Mouse (Mus musculus) thymus, adult 2 months (tissue): ENCODE measurements around the gene Col23a1. TPM values are rescaled to one million over a fixed set of nuclear protein-coding genes. Genes with fewer than 3 reads are reported as not detected.

Source experiments
- DNase-seq: peaks from one replicate; pipeline ENCODE4 v3.0.0; 2021
- H3K27ac ChIP-seq: fragments of 200-500 bp; 2 replicates; pipeline ENCODE4 v1.5.1; 2012; ENCODE audit warnings: low read length, control low read depth; ENCODE audit not compliant: control insufficient read depth, insufficient read depth
- H3K27me3 ChIP-seq: fragments of 200-500 bp; 2 replicates; pipeline ENCODE4 v1.6.1; 2012; ENCODE audit warnings: mild to moderate bottlenecking, low read length, moderate library complexity, mixed read lengths; ENCODE audit not compliant: control insufficient read depth, insufficient read depth
- H3K36me3 ChIP-seq: fragments of 200-500 bp; 2 replicates; pipeline ENCODE4 v1.6.1; 2012; ENCODE audit warnings: mild to moderate bottlenecking, low read length, moderate library complexity; ENCODE audit not compliant: control insufficient read depth, insufficient read depth
- H3K4me1 ChIP-seq: fragments of 200-500 bp; replicated peaks from 2 replicates; pipeline ENCODE4 v1.6.1; 2012; ENCODE audit warnings: low read length; ENCODE audit not compliant: control insufficient read depth, insufficient read depth
- H3K4me3 ChIP-seq: fragments of 200-500 bp; 2 replicates; pipeline ENCODE4 v1.5.1; 2012; ENCODE audit warnings: mild to moderate bottlenecking, low read length, control low read depth, moderate library complexity; ENCODE audit not compliant: control insufficient read depth, insufficient read depth
- CTCF ChIP-seq: fragments of 200-500 bp; IDR thresholded peaks from 2 replicates; pipeline ENCODE4 v1.5.1; 2012; ENCODE audit warnings: mild to moderate bottlenecking, control low read depth, low read length, moderate library complexity, borderline replicate concordance; ENCODE audit not compliant: control insufficient read depth, poor library complexity, insufficient read depth; ENCODE audit errors: extremely low read depth
- POLR2A ChIP-seq: fragments of 200-500 bp; IDR thresholded peaks from 2 replicates; pipeline ENCODE4 v1.6.1; 2012; ENCODE audit warnings: mild to moderate bottlenecking, low read length, control low read depth, moderate library complexity; ENCODE audit not compliant: control insufficient read depth, poor library complexity, insufficient read depth; ENCODE audit errors: extremely low read depth
- WGBS: fragments of 180-500 bp; shearing (Covaris S2); methylation state at CpG from one replicate; pipeline ENCODE4 v1.1.7; 2018; 5-methylcytosine and 5-hydroxymethylcytosine counted together
- polyA plus RNA-seq: library from polyadenylated mRNA; depleted of rRNA; stranded (reverse); fragments of >200 nt; gene quantifications from 2 replicates; pipeline ENCODE4 v1.2.3, GENCODE M21; 2012

Col23a1 gene
- polyA plus RNA-seq, 1 experiment: 1.2 TPM

GRCm38 (mm10) chr11:51394301-51394865, 104.7 kb downstream of the Col23a1 start:
- Histone ChIP-seq H3K4me3 (no peak overlapping the region), H3K27ac (no peak overlapping the region), H3K36me3 (no peaks in the 10 kb centered on the region), H3K27me3 (no peaks in the 10 kb centered on the region), H3K4me1 (no peaks in the 10 kb centered on the region)
- TF ChIP-seq CTCF (no peak), POLR2A (no peak)
- no peak for DNase-seq
- 77% methylated on average over 9 of the region's 9 CpGs for WGBS

DNA sequence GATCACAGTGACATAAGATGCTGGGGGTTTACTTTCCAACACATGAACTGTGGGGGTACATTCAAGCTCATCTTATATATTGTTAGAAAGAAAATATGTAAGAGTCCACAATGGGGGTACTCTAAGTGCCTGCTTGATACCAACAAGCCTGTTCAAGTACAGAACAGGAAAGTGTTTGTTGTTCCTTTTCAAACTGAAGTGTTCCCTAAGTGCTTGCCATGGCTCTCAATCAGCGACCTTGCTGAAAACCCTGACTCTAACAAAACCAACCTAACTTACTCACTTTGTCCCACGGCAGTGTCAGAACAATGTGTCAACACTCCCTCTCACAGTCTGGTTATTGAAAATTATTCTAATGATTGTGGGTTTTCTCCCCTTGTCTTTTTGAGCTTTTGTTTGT, 106.7 kb downstream of the Col23a1 start:
- H3K27ac ChIP-seq: no peak overlapping the region
- H3K4me3 ChIP-seq: no peak overlapping the region
- H3K36me3 ChIP-seq: no peaks in the 10 kb centered on the region
- no peak for DNase-seq
- no peaks in the 10 kb centered on the region for H3K4me1 ChIP-seq
- no peak for TF ChIP-seq CTCF
- no peak for TF ChIP-seq POLR2A
- no peaks in the 10 kb centered on the region for H3K27me3 ChIP-seq
- WGBS: 86% methylated on average over 2 of the region's 2 CpGs

GRCm38 (mm10) chr11:51398084-51398483, 108.4 kb downstream of the Col23a1 start:
- DNase-seq: no peak
- no peaks in the 10 kb centered on the region for H3K27me3 ChIP-seq
- WGBS: 94% methylated on average over 5 of the region's 5 CpGs
- TF ChIP-seq POLR2A (no peak), CTCF (no peak)
- no peaks in the 10 kb centered on the region for H3K36me3 ChIP-seq
- H3K4me3 ChIP-seq: no peak overlapping the region
- no peak overlapping the region for H3K27ac ChIP-seq
- H3K4me1 ChIP-seq: no peaks in the 10 kb centered on the region

DNA sequence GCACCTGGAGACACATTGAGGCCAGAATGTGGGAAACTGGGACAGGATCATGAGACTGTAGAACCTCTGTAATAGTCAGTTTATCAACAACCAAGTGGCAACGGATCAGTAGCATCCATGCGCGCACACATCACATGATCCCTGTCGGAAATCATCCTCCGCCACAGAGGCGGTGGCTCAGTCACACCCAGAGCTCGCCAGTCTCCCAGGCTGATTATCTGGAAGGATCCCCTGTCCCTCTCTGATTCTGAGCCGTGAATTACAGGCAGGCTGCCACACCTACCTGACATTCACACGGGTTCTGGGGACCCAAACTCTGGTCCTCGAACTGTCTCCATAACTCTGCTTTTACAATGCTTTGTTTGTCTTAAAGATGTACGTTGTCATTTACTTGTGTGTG, 110.6 kb downstream of the Col23a1 start:
- H3K4me1 ChIP-seq: no peaks in the 10 kb centered on the region
- TF ChIP-seq POLR2A: no peak
- no peaks in the 10 kb centered on the region for H3K27me3 ChIP-seq
- DNase-seq: no peak
- no peak overlapping the region for H3K27ac ChIP-seq
- no peak overlapping the region for H3K4me3 ChIP-seq
- H3K36me3 ChIP-seq: no peaks in the 10 kb centered on the region
- WGBS: 91% methylated on average over 11 of the region's 11 CpGs

DNA sequence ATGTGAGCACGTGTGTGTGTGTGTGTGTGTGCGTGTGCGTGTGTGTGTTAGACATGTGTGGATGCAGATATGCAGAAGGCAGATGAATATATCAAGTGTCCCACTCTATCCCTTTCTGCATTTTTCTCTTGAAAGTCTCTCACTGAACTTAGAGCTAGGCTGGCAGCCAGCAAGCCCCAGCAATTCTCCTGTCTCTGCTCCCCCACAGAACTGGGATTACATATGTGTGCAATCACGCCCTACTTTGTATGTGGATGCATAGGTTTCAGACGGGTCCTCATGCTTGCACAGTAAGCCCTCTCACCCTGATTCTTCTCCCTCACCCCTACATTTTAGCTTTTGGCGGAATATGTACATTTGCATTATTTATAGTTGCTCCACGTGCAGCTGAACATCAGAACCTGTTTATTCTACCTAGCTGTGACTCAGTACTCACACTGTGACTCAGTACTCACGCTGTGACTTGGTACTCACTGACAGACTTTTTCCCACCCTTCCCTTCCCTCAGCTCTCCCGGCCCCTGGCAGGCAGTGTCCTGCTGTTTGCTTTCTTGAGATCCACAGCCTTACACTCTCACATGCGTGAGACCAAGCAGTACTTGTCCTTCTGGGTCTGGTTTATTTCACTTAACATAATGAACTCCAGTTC, 111.9 kb downstream of the Col23a1 start:
- no peaks in the 10 kb centered on the region for H3K27me3 ChIP-seq
- H3K36me3 ChIP-seq: no peaks in the 10 kb centered on the region
- no peak for DNase-seq
- no peak overlapping the region for H3K27ac ChIP-seq
- no peaks in the 10 kb centered on the region for H3K4me1 ChIP-seq
- no peak for TF ChIP-seq CTCF
- TF ChIP-seq POLR2A: no peak
- 89% methylated on average over 10 of the region's 10 CpGs for WGBS
- H3K4me3 ChIP-seq: no peak overlapping the region

GRCm38 (mm10) chr11:51403886-51404285, 114.2 kb downstream of the Col23a1 start:
- WGBS: 63% methylated on average over 2 of the region's 2 CpGs

DNA sequence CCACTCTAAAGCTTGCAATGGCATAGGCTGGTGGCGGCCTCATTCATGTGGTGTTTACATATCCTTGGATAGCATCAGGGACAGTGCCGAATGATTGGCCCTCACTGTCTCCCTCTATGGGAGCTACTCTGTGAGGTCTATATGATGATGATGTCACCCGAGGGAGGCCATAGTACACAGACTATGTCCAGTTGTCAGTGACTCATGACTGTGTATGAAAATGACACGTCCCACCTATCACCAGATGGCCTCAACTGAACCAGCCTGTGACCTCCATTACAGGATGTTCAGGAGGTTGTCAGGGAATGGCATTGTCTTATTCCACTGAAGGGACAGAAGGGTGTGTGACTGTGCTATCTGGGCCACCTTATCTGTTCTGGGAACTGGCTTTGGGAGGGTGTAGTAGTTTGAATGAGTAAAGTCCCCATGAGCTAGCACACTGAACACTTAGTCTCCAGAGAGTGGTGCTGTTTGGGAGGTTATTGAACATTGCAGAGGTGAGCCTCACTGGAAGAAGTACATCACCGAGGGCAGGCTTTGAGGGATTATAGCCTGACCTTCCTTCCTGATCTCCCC, 115.2 kb downstream of the Col23a1 start:
- Histone ChIP-seq H3K27me3 (no peaks in the 10 kb centered on the region), H3K27ac (no peak overlapping the region), H3K36me3 (no peaks in the 10 kb centered on the region), H3K4me1 (no peaks in the 10 kb centered on the region), H3K4me3 (no peak overlapping the region)
- no peak for DNase-seq
- TF ChIP-seq CTCF (no peak), POLR2A (no peak)
- WGBS: 90% methylated on average over 5 of the region's 5 CpGs

More at GRCm38 (mm10) chr11:51403886-51404285, 114.2 kb downstream of the Col23a1 start:
- TF ChIP-seq POLR2A: no peak
- no peak for DNase-seq
- no peak overlapping the region for H3K4me3 ChIP-seq
- H3K36me3 ChIP-seq: no peaks in the 10 kb centered on the region
- H3K27me3 ChIP-seq: no peaks in the 10 kb centered on the region
- no peaks in the 10 kb centered on the region for H3K4me1 ChIP-seq
- H3K27ac ChIP-seq: no peak overlapping the region
